Mouse (Mus musculus) kidney, postnatal 4 days (tissue): Measurements from ENCODE around the gene Trmt10b.

ENCODE experiments used
- DNase-seq, 2 experiments: peaks; one replicate each; pipeline ENCODE4 v3.0.0; 2021; ENCODE audit warnings: mixed read lengths in 2 of 2

The Trmt10b gene

GRCm38 (mm10) chr4:45342286-45343155, 45.6 kb downstream of the Trmt10b start, which contains the start of gene Exosc3:
Exosc3 (minus strand) TSS chr4:45342732.
- peak; percentile 67 to 79 for DNase-seq

GRCm38 (mm10) chr4:45356653-45357052, 59.7 kb downstream of the Trmt10b start:
- no peak for DNase-seq
